Mouse (Mus musculus) MEL (cell line): ENCODE results near the gene Cend1. TPM values are rescaled to one million over a fixed set of nuclear protein-coding genes. Genes with fewer than 3 reads are reported as not detected.

Experiments used
- DNase-seq: peaks from one replicate; pipeline ENCODE4 v3.0.0; 2011; ENCODE audit warnings: low read depth, low spot score
- H3K27ac ChIP-seq: 2 replicates; pipeline ENCODE4 v1.5.1; 2012; ENCODE audit warnings: low read depth, mild to moderate bottlenecking, control low read depth, low read length, moderate library complexity; ENCODE audit not compliant: control insufficient read depth
- H3K27me3 ChIP-seq, 2 experiments: fragments of 150-350 bp in 1 of 2; sonication (generic) in 1 of 2; 2 replicates each; pipeline ENCODE4 v1.6.1; 2012; ENCODE audit warnings: low read length in 2 of 2, mild to moderate bottlenecking in 2 of 2, improper control_type of control experiment in 1 of 2, moderate library complexity in 1 of 2; ENCODE audit not compliant: insufficient read depth in 2 of 2, control insufficient read depth in 1 of 2
- H3K36me3 ChIP-seq, 2 experiments: 2 replicates each; pipeline ENCODE4 v1.6.1; 2012 to 2014; ENCODE audit warnings: low read length in 2 of 2, improper control_type of control experiment in 1 of 2, inconsistent platforms in 1 of 2, mild to moderate bottlenecking in 1 of 2; ENCODE audit not compliant: insufficient read depth in 2 of 2, control insufficient read depth in 1 of 2
- H3K4me1 ChIP-seq, 2 experiments: fragments of 150-350 bp in 1 of 2; sonication (generic) in 1 of 2; 2 replicates each; pipeline ENCODE4 v1.6.1; 2012; ENCODE audit warnings: low read length in 2 of 2, improper control_type of control experiment in 1 of 2, mild to moderate bottlenecking in 1 of 2; ENCODE audit not compliant: insufficient read depth in 2 of 2, control insufficient read depth in 1 of 2
- H3K4me3 ChIP-seq, 2 experiments: fragments of 150-350 bp in 1 of 2; sonication (generic) in 1 of 2; 2 replicates each; pipeline ENCODE4 v1.5.1; 2012; ENCODE audit warnings: low read depth in 2 of 2, low read length in 2 of 2, mild to moderate bottlenecking in 2 of 2, moderate library complexity in 2 of 2, control low read depth in 1 of 2, improper control_type of control experiment in 1 of 2; ENCODE audit not compliant: control insufficient read depth in 1 of 2, insufficient read depth in 1 of 2
- H3K79me2 ChIP-seq: 2 replicates; pipeline ENCODE4 v1.6.1; 2012; ENCODE audit warnings: mild to moderate bottlenecking, low read length, moderate library complexity; ENCODE audit not compliant: control insufficient read depth, poor library complexity, insufficient read depth
- H3K9ac ChIP-seq: 2 replicates; pipeline ENCODE4 v1.6.1; 2012; ENCODE audit warnings: low read depth, mild to moderate bottlenecking, control low read depth, low read length, moderate library complexity; ENCODE audit not compliant: control insufficient read depth, poor library complexity, severe bottlenecking
- H3K9me3 ChIP-seq: fragments of 150-350 bp; sonication (generic); replicated peaks from 2 replicates; pipeline ENCODE4 v1.6.1; 2012; ENCODE audit warnings: mild to moderate bottlenecking, low read length, improper control_type of control experiment, moderate library complexity; ENCODE audit not compliant: insufficient read depth
- CHD1 ChIP-seq: IDR thresholded peaks from 2 replicates; pipeline ENCODE4 v1.6.1; 2012; ENCODE audit warnings: low read depth, mild to moderate bottlenecking, inconsistent platforms, low read length, improper control_type of control experiment
- CHD2 ChIP-seq: IDR thresholded peaks from 2 replicates; pipeline ENCODE4 v1.6.1; 2011; ENCODE audit warnings: low read length, improper control_type of control experiment
- E2F4 ChIP-seq: IDR thresholded peaks from 2 replicates; pipeline ENCODE4 v1.6.1; 2011; ENCODE audit warnings: low read depth, low read length, improper control_type of control experiment, borderline replicate concordance
- EP300 ChIP-seq, 2 experiments: IDR thresholded peaks; 2 replicates each; pipeline ENCODE4 v1.6.1; 2011; ENCODE audit warnings: improper control_type of control experiment in 2 of 2, low read length in 2 of 2, low read depth in 1 of 2, mild to moderate bottlenecking in 1 of 2
- ETS1 ChIP-seq: IDR thresholded peaks from 2 replicates; pipeline ENCODE4 v1.6.1; 2012; ENCODE audit warnings: low read depth, mild to moderate bottlenecking, inconsistent platforms, low read length, improper control_type of control experiment, moderate library complexity
- JUND ChIP-seq: IDR thresholded peaks from 2 replicates; pipeline ENCODE4 v1.6.1; 2011; ENCODE audit warnings: low read depth, mild to moderate bottlenecking, improper control_type of control experiment, low read length
- MYC ChIP-seq: IDR thresholded peaks from 2 replicates; pipeline ENCODE4 v1.6.1; 2011; ENCODE audit warnings: low read depth, mild to moderate bottlenecking, low read length, improper control_type of control experiment, moderate library complexity
- NELFE ChIP-seq: IDR thresholded peaks from 2 replicates; pipeline ENCODE4 v1.6.1; 2011; ENCODE audit warnings: low read depth, low read length, improper control_type of control experiment
- POLR2A ChIP-seq, 2 experiments: IDR thresholded peaks; 2 replicates each; pipeline ENCODE4 v1.6.1; 2011 to 2012; ENCODE audit warnings: low read length in 2 of 2, mild to moderate bottlenecking in 2 of 2, control low read depth in 1 of 2, improper control_type of control experiment in 1 of 2, low read depth in 1 of 2, moderate library complexity in 1 of 2; ENCODE audit not compliant: control insufficient read depth in 1 of 2, insufficient read depth in 1 of 2, poor library complexity in 1 of 2
- POLR2AphosphoS2 ChIP-seq: IDR thresholded peaks from 2 replicates; pipeline ENCODE4 v1.6.1; 2011; ENCODE audit warnings: low read length, improper control_type of control experiment
- RAD21 ChIP-seq: IDR thresholded peaks from 2 replicates; pipeline ENCODE4 v1.6.1; 2011; ENCODE audit warnings: mild to moderate bottlenecking, low read depth, low read length, improper control_type of control experiment
- TBP ChIP-seq: IDR thresholded peaks from 2 replicates; pipeline ENCODE4 v1.8.0; 2011; ENCODE audit warnings: low read depth, low read length, improper control_type of control experiment
- TCF12 ChIP-seq: IDR thresholded peaks from 2 replicates; pipeline ENCODE4 v1.6.1; 2014; ENCODE audit warnings: low read depth, mild to moderate bottlenecking, inconsistent platforms, low read length, improper control_type of control experiment, moderate library complexity
- UBTF ChIP-seq: IDR thresholded peaks from 2 replicates; pipeline ENCODE4 v1.6.1; 2012; ENCODE audit warnings: low read depth, mild to moderate bottlenecking, inconsistent platforms, low read length, improper control_type of control experiment, moderate library complexity, borderline replicate concordance; ENCODE audit not compliant: insufficient read depth
- ZMIZ1 ChIP-seq: IDR thresholded peaks from 2 replicates; pipeline ENCODE4 v1.6.1; 2012; ENCODE audit warnings: low read depth, mild to moderate bottlenecking, inconsistent platforms, low read length, improper control_type of control experiment, moderate library complexity
- polyA plus RNA-seq, 2 experiments: library from polyadenylated mRNA; stranded (reverse) in 1 of 2; unstranded in 1 of 2; fragments of >175 nt in 1 of 2; fragments of >200 nt in 1 of 2; gene quantifications; 2 replicates each; pipeline versions ENCODE4 v1.2.1 to v1.2.4; 2012; ENCODE audit warnings: low replicate concordance in 2 of 2, low read depth in 1 of 2; ENCODE audit not compliant: insufficient read length in 2 of 2, insufficient read depth in 1 of 2, missing spikeins in 1 of 2
- total RNA-seq: library from RNA; depleted of rRNA; stranded (reverse); fragments of 300-350 nt; gene quantifications from 2 replicates; pipeline ENCODE4 v1.2.3, GENCODE M21; 2012

Gene Cend1
- total and polyA plus RNA-seq, 3 experiments = not detected

DNA sequence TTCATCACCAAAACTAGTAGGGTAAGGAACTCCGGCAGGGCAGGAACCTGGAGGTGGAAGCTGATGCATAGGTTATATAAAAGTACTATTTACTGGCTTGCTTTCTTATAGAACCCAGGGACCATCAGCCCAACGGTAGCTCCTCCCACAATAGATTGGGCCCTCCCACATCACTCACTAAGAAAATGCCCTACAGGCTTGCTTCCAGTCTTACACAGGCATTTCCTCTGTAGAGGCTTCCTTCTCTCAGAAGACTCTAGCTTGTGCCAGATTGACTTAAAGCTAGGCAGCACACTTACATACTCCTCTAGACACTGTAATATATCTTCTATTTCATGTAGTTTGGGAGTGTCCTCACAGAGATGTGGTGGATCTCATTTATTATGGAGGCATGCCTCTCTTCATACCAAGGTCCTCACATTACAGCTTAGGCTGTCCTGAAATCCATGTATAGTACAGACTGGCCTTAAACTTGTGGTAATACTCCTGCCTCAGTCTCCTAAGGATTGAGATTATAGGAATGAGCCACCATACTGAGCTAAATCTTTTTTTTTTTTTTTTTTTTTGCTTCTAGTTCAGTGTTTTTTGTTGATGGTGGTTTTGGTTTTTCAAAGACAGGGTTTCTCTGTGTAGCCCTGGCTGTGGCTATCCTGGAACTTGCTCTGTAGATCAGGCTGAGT, 41.3 kb downstream of the Cend1 start:
- Histone ChIP-seq H3K27me3 (no peaks in the 10 kb centered on the region), H3K79me2 (peaks cover 6% of the 10 kb centered on the region), H3K4me1 (peaks cover 15 to 39% of the 10 kb centered on the region in 2 experiments), H3K27ac (peak overlapping the region; percentile 94), H3K9me3 (no peaks in the 10 kb centered on the region), H3K36me3 (peaks cover 0 to 35% of the 10 kb centered on the region in 2 experiments; a peak in 2 of 4 replicates), H3K4me3 (peak overlapping the region; percentile 19 to 23), H3K9ac (peak overlapping the region; percentile 48)
- 0 out of 2 replicates have a peak, but pooled peaks have one; percentile 10 for TF ChIP-seq MYC
- TF ChIP-seq POLR2AphosphoS2 = 0 out of 2 replicates have a peak, but pooled peaks have one; percentile 52
- no peak for TF ChIP-seq JUND
- no peak for TF ChIP-seq CHD2
- TF ChIP-seq ETS1 = no peak; the same call in 1 of the 2 replicates
- peak; percentile 52 for TF ChIP-seq NELFE
- TF ChIP-seq ZMIZ1 = peak; percentile 80; the same call in 1 of the 2 replicates
- TF ChIP-seq TBP = peak; percentile 88
- TF ChIP-seq TCF12 = peak; percentile 58; the same call in 1 of the 2 replicates
- peak in 1 of 2 experiments; percentile 73; a peak in 2 of 4 replicates for TF ChIP-seq POLR2A (IDR thresholded peaks at IDR 0.05; ENCODE audit: control insufficient read depth in 1 of 2, insufficient read depth in 1 of 2, low read depth in 1 of 2, low read length in 2 of 2, poor library complexity in 1 of 2)
- TF ChIP-seq CHD1 = peak; percentile 94
- peak; percentile 90 for DNase-seq

DNA sequence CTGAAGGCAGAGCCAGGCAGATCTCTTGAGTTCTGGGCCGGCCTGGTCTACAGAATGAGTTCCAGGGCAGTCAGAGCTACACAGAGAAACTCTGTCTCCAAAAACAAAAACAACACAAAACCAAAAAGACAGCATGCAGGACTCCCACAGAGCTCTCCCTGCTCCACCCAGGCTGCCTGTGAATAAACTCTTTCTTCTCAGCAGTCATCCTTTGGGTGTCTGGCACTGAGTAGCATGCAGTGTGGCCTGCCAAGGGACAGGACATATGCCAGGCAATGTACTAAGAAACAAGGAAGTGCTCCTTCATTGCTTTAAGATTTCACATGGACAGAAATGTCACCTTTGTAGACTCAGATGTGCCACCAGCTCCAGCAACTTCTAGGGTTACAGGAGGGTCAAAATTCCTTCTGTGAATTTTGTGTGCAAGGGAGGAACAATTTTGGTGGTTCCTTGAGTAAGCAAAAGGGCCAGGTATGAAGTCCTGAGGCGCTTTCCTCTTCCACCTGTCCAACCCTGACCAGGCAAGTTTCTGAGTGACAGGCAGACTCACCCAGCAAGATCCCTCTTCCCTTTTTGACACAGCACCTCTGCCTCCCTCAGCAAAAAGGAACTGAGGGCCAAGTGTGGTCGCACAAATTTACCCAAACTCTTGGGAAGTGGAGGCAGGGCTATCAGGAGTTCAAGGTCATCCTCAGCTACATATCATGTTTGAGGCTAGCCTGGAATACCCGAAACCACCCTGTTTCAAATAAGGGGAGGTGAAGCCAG, 48.0 kb downstream of the Cend1 start:
- Histone ChIP-seq H3K4me3 (no peak overlapping the region), H3K27ac (no peak overlapping the region), H3K9me3 (no peaks in the 10 kb centered on the region), H3K27me3 (no peaks in the 10 kb centered on the region), H3K79me2 (no peaks in the 10 kb centered on the region), H3K36me3 (peaks cover 0 to 20% of the 10 kb centered on the region in 2 experiments; a peak in 2 of 4 replicates), H3K4me1 (peaks cover 3 to 20% of the 10 kb centered on the region in 2 experiments), H3K9ac (no peak overlapping the region)
- TF ChIP-seq E2F4 (no peak), CHD1 (no peak), UBTF (no peak), TBP (0 out of 2 replicates have a peak, but pooled peaks have one; percentile 25), POLR2A (IDR thresholded peaks at IDR 0.05; ENCODE audit: control insufficient read depth in 1 of 2, insufficient read depth in 1 of 2, low read depth in 1 of 2, low read length in 2 of 2, poor library complexity in 1 of 2) (no peak), EP300 (IDR thresholded peaks at IDR 0.05; ENCODE audit: low read depth in 1 of 2, low read length in 2 of 2) (peak in 1 of 2 experiments; percentile 24; a peak in 1 of 4 replicates), RAD21 (no peak)
- DNase-seq = peak; percentile 40
